Mouse (Mus musculus) adipocyte (in vitro differentiated cells): ENCODE data around the gene Olfr1328.
"Not testable (repeated sequence)": the region's sequence is repeated elsewhere in the genome, so short reads cannot be mapped to it uniquely, and the experiment has no call there.

ENCODE experiments used
- DNase-seq: peaks from one replicate; pipeline ENCODE4 v3.0.0-alpha.2; 2016; ENCODE audit warnings: low spot score

Gene Olfr1328

GRCm38 (mm10) chr4:118938512-118938911, at the start of gene Olfr1328:
Gene Olfr1328 (minus strand): TSS chr4:118938612.
- no peak for DNase-seq

DNA sequence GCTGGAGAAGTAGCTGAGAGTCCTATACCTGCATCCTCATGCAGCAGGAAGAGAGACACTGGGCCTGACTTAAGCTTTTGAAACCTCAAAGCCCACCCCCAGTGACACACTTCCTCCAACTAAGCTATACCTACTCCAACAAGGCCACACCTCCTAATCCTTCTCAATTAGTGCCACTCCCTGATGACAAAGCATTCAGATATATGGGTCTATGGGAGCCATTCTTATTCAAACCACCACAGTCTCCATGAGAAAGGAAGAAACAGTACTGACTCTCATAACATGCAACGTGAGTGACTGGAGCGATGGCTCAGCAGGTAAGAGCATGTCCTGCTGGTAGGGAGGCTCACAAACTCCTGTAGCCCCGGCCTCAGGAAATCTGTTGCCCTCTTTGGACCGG, 46.9 kb upstream of the Olfr1328 start:
- DNase-seq, result no peak

- DNase-seq, result no peak
Observed at GRCm38 (mm10) chr4:118973281-118973680, 34.9 kb upstream of the Olfr1328 start.

- DNase-seq, result no peak
Observed at GRCm38 (mm10) chr4:118967711-118968110, 29.3 kb upstream of the Olfr1328 start.

- peak; percentile 8 for DNase-seq
Observed at GRCm38 (mm10) chr4:118961141-118961628, 22.8 kb upstream of the Olfr1328 start, which contains the start of gene Lao1. Gene Lao1 (plus strand): TSS chr4:118961578.

DNA sequence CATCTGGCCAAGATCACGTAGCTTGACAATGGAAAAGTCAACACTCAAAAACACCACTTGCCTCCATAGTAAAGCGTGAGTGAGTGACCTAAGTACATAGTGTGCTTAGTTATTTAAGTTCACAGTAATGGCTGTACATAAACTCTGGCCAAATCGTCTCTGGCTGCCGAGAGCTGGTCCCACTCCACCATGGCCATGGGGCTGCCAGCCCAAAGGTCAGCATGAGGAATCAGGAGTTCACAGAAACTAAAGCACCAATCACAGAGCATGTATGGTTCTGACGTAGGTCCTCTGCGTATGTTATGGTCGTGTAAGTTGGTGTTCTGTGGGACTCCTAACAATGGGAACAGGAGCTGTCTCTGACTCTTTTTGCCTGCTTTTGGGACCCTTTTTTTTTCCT, 20.4 kb upstream of the Olfr1328 start:
- DNase-seq, result no peak

GRCm38 (mm10) chr4:118931326-118931725, 7.1 kb downstream of the Olfr1328 start:
- DNase-seq, result not testable (repeated sequence)

DNA sequence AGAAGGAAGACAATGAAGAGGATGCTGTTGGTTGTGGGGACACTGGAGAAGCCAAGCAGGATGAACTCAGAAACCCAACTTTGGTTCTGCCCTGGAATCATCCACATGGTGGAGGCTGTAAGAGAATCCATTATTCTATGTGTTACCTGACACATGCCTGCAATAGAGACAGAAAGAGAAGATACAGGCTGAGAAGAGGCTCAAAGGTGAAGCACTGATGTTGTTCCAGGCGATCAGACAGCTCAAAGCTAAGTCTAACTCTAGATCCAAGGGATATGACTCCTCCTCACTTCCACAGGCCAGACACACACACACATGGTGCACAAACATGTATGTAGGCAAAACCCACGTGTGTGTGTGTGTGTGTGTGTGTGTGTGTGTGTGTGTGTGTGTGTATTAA, 21.0 kb downstream of the Olfr1328 start, which contains the start of gene Olfr1329:
Olfr1329 (minus strand) TSS at position 101 of the 400 bp plus-strand sequence.
- not testable (repeated sequence) for DNase-seq

DNA sequence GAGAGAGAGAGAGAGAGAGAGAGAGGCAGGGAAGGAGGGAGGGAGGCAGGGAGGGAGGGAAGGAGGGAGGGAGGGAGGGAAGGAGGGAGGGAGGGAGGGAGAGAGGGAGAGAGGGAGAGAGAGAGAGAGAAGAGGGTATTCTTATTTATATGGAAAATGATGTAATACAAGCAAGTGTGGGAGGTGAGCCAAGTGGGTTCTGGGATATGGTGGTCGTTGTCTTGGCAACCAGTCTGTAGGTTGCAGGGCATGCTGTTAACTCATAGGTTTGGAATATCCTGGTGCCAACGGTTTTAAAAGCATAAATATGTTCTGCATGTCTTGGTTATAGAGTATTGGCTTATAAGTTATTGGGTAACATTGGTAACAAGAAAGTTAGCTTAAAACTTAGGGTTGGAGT, 36.4 kb downstream of the Olfr1328 start:
- DNase-seq, result no peak

GRCm38 (mm10) chr4:118888297-118888696, 50.1 kb downstream of the Olfr1328 start, which contains the start of gene Olfr1330:
Gene Olfr1330 (plus strand): TSS chr4:118888597.
- no peak for DNase-seq
